Mouse (Mus musculus) liver, embryonic 13.5 days (tissue): ENCODE measurements at regions not wholly inside any gene's neighbourhood (a gene's known extent, or its start where the extent isn't known, plus 50 kb on each side); places are given as distances from the start of the nearest gene placed in this dataset.

Experiments
- ATAC-seq: fragments of 200-750 bp; cut with Nextera tagmentation; 2 replicates; pipeline ENCODE4 v1.8.0; 2017; ENCODE audit warnings: low read depth, mild to moderate bottlenecking, moderate number of reproducible peaks, moderate library complexity
- DNase-seq: peaks from one replicate; pipeline ENCODE4 v3.0.0; 2022
- H3K27ac ChIP-seq: fragments of 300-500 bp; sonication (generic); 2 replicates; pipeline ENCODE4 v1.5.1; 2015; ENCODE audit warnings: moderate library complexity, mild to moderate bottlenecking, inconsistent platforms
- H3K27me3 ChIP-seq: fragments of 300-500 bp; sonication (generic); 2 replicates; pipeline ENCODE4 v1.6.1; 2015; ENCODE audit warnings: mild to moderate bottlenecking, inconsistent platforms
- H3K36me3 ChIP-seq: fragments of 300-500 bp; sonication (generic); 2 replicates; pipeline ENCODE4 v1.6.1; 2015; ENCODE audit warnings: mild to moderate bottlenecking, inconsistent platforms
- H3K4me1 ChIP-seq: fragments of 300-500 bp; sonication (generic); replicated peaks from 2 replicates; pipeline ENCODE4 v1.6.1; 2015; ENCODE audit warnings: inconsistent platforms
- H3K4me2 ChIP-seq: fragments of 300-500 bp; sonication (generic); 2 replicates; pipeline ENCODE4 v1.6.1; 2015; ENCODE audit warnings: inconsistent platforms, mild to moderate bottlenecking, moderate library complexity
- H3K4me3 ChIP-seq: fragments of 300-500 bp; sonication (generic); replicated peaks from 2 replicates; pipeline ENCODE4 v1.5.1; 2015; ENCODE audit warnings: mild to moderate bottlenecking, inconsistent platforms
- H3K9ac ChIP-seq: fragments of 300-500 bp; sonication (generic); 2 replicates; pipeline ENCODE4 v1.6.1; 2015; ENCODE audit warnings: mild to moderate bottlenecking, inconsistent platforms
- H3K9me3 ChIP-seq: fragments of 300-500 bp; sonication (generic); replicated peaks from 2 replicates; pipeline ENCODE4 v1.6.1; 2016; ENCODE audit warnings: inconsistent platforms
- WGBS: fragments of 180-500 bp; shearing (Covaris S2); methylation state at CpG from one replicate; pipeline ENCODE4 v1.1.7; 2015; ENCODE audit not compliant: insufficient replicate concordance; 5-methylcytosine and 5-hydroxymethylcytosine counted together

GRCm38 (mm10) chr16:73483214-73483856 is 928.3 kb downstream of the Robo2 start:
- no peaks in the 10 kb centered on the region for H3K27me3 ChIP-seq
- H3K36me3 ChIP-seq, result no peaks in the 10 kb centered on the region
- WGBS, result 57% methylated on average over 2 of the region's 2 CpGs
- DNase-seq (no peak), ATAC-seq (no peak)
- H3K4me1 ChIP-seq, result no peaks in the 10 kb centered on the region
- no peak overlapping the region for H3K27ac ChIP-seq
- H3K4me2 ChIP-seq, result no peak overlapping the region
- no peak overlapping the region for H3K9ac ChIP-seq
- H3K4me3 ChIP-seq, result no peak overlapping the region
- H3K9me3 ChIP-seq, result no peaks in the 10 kb centered on the region

- Histone ChIP-seq H3K4me1 (no peaks in the 10 kb centered on the region), H3K9ac (no peak overlapping the region), H3K27me3 (no peaks in the 10 kb centered on the region), H3K36me3 (no peaks in the 10 kb centered on the region), H3K4me3 (no peak overlapping the region), H3K9me3 (no peaks in the 10 kb centered on the region), H3K27ac (no peak overlapping the region), H3K4me2 (no peak overlapping the region)
- ATAC-seq, result no peak
- no peak for DNase-seq
- 53% methylated on average over 6 of the region's 6 CpGs for WGBS
Measured at GRCm38 (mm10) chr16:73482176-73482575, 929.4 kb downstream of the Robo2 start.

- Histone ChIP-seq H3K4me3 (no peak overlapping the region), H3K4me2 (no peak overlapping the region), H3K9ac (no peak overlapping the region), H3K27me3 (no peaks in the 10 kb centered on the region), H3K4me1 (no peaks in the 10 kb centered on the region), H3K9me3 (no peaks in the 10 kb centered on the region), H3K27ac (no peak overlapping the region), H3K36me3 (no peaks in the 10 kb centered on the region)
- DNase-seq (no peak), ATAC-seq (no peak)
- WGBS, result 42% methylated on average over 2 of the region's 2 CpGs
Measured at GRCm38 (mm10) chr16:73473502-73473901, 938.1 kb downstream of the Robo2 start.

- DNase-seq (no peak), ATAC-seq (no peak)
- Histone ChIP-seq H3K4me3 (no peak overlapping the region), H3K36me3 (no peaks in the 10 kb centered on the region), H3K4me2 (no peak overlapping the region), H3K9ac (no peak overlapping the region), H3K27ac (no peak overlapping the region), H3K4me1 (no peaks in the 10 kb centered on the region), H3K9me3 (no peaks in the 10 kb centered on the region), H3K27me3 (no peaks in the 10 kb centered on the region)
- 59% methylated on average over 5 of the region's 5 CpGs for WGBS
Measured at GRCm38 (mm10) chr16:73471547-73471946, 940.1 kb downstream of the Robo2 start.

GRCm38 (mm10) chr16:73470535-73470934 is 941.1 kb downstream of the Robo2 start:
- H3K27me3 ChIP-seq, result no peaks in the 10 kb centered on the region
- H3K36me3 ChIP-seq, result no peaks in the 10 kb centered on the region
- H3K4me2 ChIP-seq, result no peak overlapping the region
- H3K9ac ChIP-seq, result no peak overlapping the region
- H3K9me3 ChIP-seq, result no peaks in the 10 kb centered on the region
- H3K4me1 ChIP-seq, result no peaks in the 10 kb centered on the region
- no peak overlapping the region for H3K4me3 ChIP-seq
- DNase-seq, result no peak
- H3K27ac ChIP-seq, result no peak overlapping the region
- no peak for ATAC-seq
- WGBS, result 38% methylated on average over 4 of the region's 4 CpGs

GRCm38 (mm10) chr16:73466296-73466695 is 945.3 kb downstream of the Robo2 start:
- Histone ChIP-seq H3K4me2 (no peak overlapping the region), H3K9ac (no peak overlapping the region), H3K27me3 (no peaks in the 10 kb centered on the region), H3K4me1 (no peaks in the 10 kb centered on the region), H3K4me3 (no peak overlapping the region), H3K9me3 (no peaks in the 10 kb centered on the region), H3K36me3 (no peaks in the 10 kb centered on the region), H3K27ac (no peak overlapping the region)
- DNase-seq, result no peak
- WGBS, result 66% methylated on average over 6 of the region's 6 CpGs
- no peak for ATAC-seq

GRCm38 (mm10) chr16:73462516-73462915 is 949.1 kb downstream of the Robo2 start:
- Histone ChIP-seq H3K27ac (no peak overlapping the region), H3K4me1 (no peaks in the 10 kb centered on the region), H3K9me3 (no peaks in the 10 kb centered on the region), H3K36me3 (no peaks in the 10 kb centered on the region), H3K4me3 (no peak overlapping the region), H3K9ac (no peak overlapping the region), H3K27me3 (no peaks in the 10 kb centered on the region), H3K4me2 (no peak overlapping the region)
- no peak for ATAC-seq
- 68% methylated on average over 4 of the region's 4 CpGs for WGBS
- DNase-seq, result no peak

GRCm38 (mm10) chr16:73450634-73451245 is 960.9 kb downstream of the Robo2 start:
- no peaks in the 10 kb centered on the region for H3K9me3 ChIP-seq
- no peak for DNase-seq

GRCm38 (mm10) chr16:73449836-73450235 is 961.8 kb downstream of the Robo2 start:
- WGBS, result 71% methylated on average over 7 of the region's 7 CpGs
- no peak overlapping the region for H3K4me3 ChIP-seq
- H3K27ac ChIP-seq, result no peak overlapping the region
- H3K9ac ChIP-seq, result no peak overlapping the region
- no peak for DNase-seq
- H3K36me3 ChIP-seq, result no peaks in the 10 kb centered on the region
- no peak for ATAC-seq
- H3K9me3 ChIP-seq, result no peaks in the 10 kb centered on the region
- H3K4me1 ChIP-seq, result no peaks in the 10 kb centered on the region
- no peak overlapping the region for H3K4me2 ChIP-seq
- H3K27me3 ChIP-seq, result no peaks in the 10 kb centered on the region

More at GRCm38 (mm10) chr16:73450634-73451245, 960.9 kb downstream of the Robo2 start:
- no peaks in the 10 kb centered on the region for H3K4me1 ChIP-seq
- 65% methylated on average over 3 of the region's 3 CpGs for WGBS
- H3K4me3 ChIP-seq, result no peak overlapping the region
- ATAC-seq, result no peak
- H3K27me3 ChIP-seq, result no peaks in the 10 kb centered on the region
- H3K4me2 ChIP-seq, result no peak overlapping the region
- H3K9ac ChIP-seq, result no peak overlapping the region
- no peaks in the 10 kb centered on the region for H3K36me3 ChIP-seq
- no peak overlapping the region for H3K27ac ChIP-seq

- H3K27ac ChIP-seq, result no peak overlapping the region
- no peak for ATAC-seq
- WGBS, result 68% methylated on average over 3 of the region's 3 CpGs
- H3K36me3 ChIP-seq, result no peaks in the 10 kb centered on the region
- no peaks in the 10 kb centered on the region for H3K27me3 ChIP-seq
- no peaks in the 10 kb centered on the region for H3K9me3 ChIP-seq
- H3K4me2 ChIP-seq, result no peak overlapping the region
- no peak overlapping the region for H3K4me3 ChIP-seq
- H3K9ac ChIP-seq, result no peak overlapping the region
- H3K4me1 ChIP-seq, result no peaks in the 10 kb centered on the region
- DNase-seq, result no peak
Measured at GRCm38 (mm10) chr16:73435726-73436125, 975.9 kb downstream of the Robo2 start.

GRCm38 (mm10) chr16:73424851-73425250 is 986.8 kb downstream of the Robo2 start:
- H3K27ac ChIP-seq, result no peak overlapping the region
- no peaks in the 10 kb centered on the region for H3K9me3 ChIP-seq
- H3K4me2 ChIP-seq, result no peak overlapping the region
- H3K27me3 ChIP-seq, result no peaks in the 10 kb centered on the region
- no peak overlapping the region for H3K9ac ChIP-seq
- WGBS, result 59% methylated on average over 5 of the region's 5 CpGs
- ATAC-seq, result no peak
- H3K4me3 ChIP-seq, result no peak overlapping the region
- no peak for DNase-seq
- H3K36me3 ChIP-seq, result no peaks in the 10 kb centered on the region
- no peaks in the 10 kb centered on the region for H3K4me1 ChIP-seq

- ATAC-seq, result no peak
- no peak overlapping the region for H3K9ac ChIP-seq
- H3K27me3 ChIP-seq, result no peaks in the 10 kb centered on the region
- no peaks in the 10 kb centered on the region for H3K36me3 ChIP-seq
- no peak overlapping the region for H3K4me3 ChIP-seq
- no peak overlapping the region for H3K27ac ChIP-seq
- H3K9me3 ChIP-seq, result no peaks in the 10 kb centered on the region
- no peaks in the 10 kb centered on the region for H3K4me1 ChIP-seq
- no peak for DNase-seq
- H3K4me2 ChIP-seq, result no peak overlapping the region
- 73% methylated on average over 2 of the region's 2 CpGs for WGBS
Measured at GRCm38 (mm10) chr16:73424311-73424710, 987.3 kb downstream of the Robo2 start.
